Mouse (Mus musculus) gastrocnemius, adult 2 months (tissue): Measurements from ENCODE around the gene Gli2. TPM values are rescaled to one million over a fixed set of nuclear protein-coding genes. Genes with fewer than 3 reads are reported as not detected.

Experiments used
- DNase-seq: peaks from one replicate; pipeline ENCODE4 v3.0.0; 2022
- H3K27ac ChIP-seq: fragments of 200-600 bp; 2 replicates; pipeline ENCODE4 v1.8.1; 2022; ENCODE audit warnings: mild to moderate bottlenecking
- H3K4me3 ChIP-seq: fragments of 200-600 bp; 2 replicates; pipeline ENCODE4 v1.8.1; 2022; ENCODE audit warnings: mild to moderate bottlenecking, moderate library complexity
- CTCF ChIP-seq: fragments of 200-600 bp; IDR thresholded peaks from 2 replicates; pipeline ENCODE4 v1.8.1; 2022; ENCODE audit warnings: antibody characterized with exemption, mild to moderate bottlenecking, moderate library complexity
- intact Hi-C: fragments of 180-260 bp; cut with DNase I; formaldehyde crosslinking; loops from one replicate; pipeline ENCODE4 v1.15.1; 2025
- total RNA-seq, 2 experiments: library from RNA; stranded (reverse); gene quantifications; 2 replicates each; pipeline ENCODE4 v1.2.3; 2021

Gli2 gene
- total RNA-seq, 2 experiments from 2014 or later = 0.94 to 1.4 TPM

GRCm38 (mm10) chr1:119074910-119075309, 21.5 kb upstream of the Gli2 start:
- no peak overlapping the region for H3K27ac ChIP-seq
- TF ChIP-seq CTCF = peak; percentile 28
- intact Hi-C loops = no loop called here
- no peak overlapping the region for H3K4me3 ChIP-seq
- DNase-seq = no peak

- intact Hi-C loops = no loop called here
- TF ChIP-seq CTCF = no peak
- Histone ChIP-seq H3K4me3 (no peak overlapping the region), H3K27ac (no peak overlapping the region)
- no peak for DNase-seq
These were observed 20.5 kb upstream of the Gli2 start for GRCm38 (mm10) chr1:119073876-119074275.

- TF ChIP-seq CTCF = no peak
- Histone ChIP-seq H3K4me3 (peak overlapping the region; percentile 54), H3K27ac (peak overlapping the region; percentile 59)
- DNase-seq = peak; percentile 46
- intact Hi-C loops = no loop called here
These were observed 11.7 kb upstream of the Gli2 start for GRCm38 (mm10) chr1:119064892-119065671.

- intact Hi-C loops = loop anchor here (10.0 kb wide), 2 partner anchors 202 to 282 kb away; no protein-coding TSS in a partner anchor
- DNase-seq = no peak
These were observed 3.1 kb upstream of the Gli2 start for GRCm38 (mm10) chr1:119056491-119056890.

GRCm38 (mm10) chr1:119055801-119056200, 2.4 kb upstream of the Gli2 start:
- TF ChIP-seq CTCF = no peak
- intact Hi-C loops = loop anchor here (10.0 kb wide), 2 partner anchors 201 to 281 kb away; no protein-coding TSS in a partner anchor
- Histone ChIP-seq H3K4me3 (no peak overlapping the region), H3K27ac (no peak overlapping the region)
- DNase-seq = no peak

More at GRCm38 (mm10) chr1:119056491-119056890, 3.1 kb upstream of the Gli2 start:
- Histone ChIP-seq H3K27ac (no peak overlapping the region), H3K4me3 (no peak overlapping the region)
- TF ChIP-seq CTCF = no peak

- Histone ChIP-seq H3K27ac (no peak overlapping the region), H3K4me3 (peak overlapping the region; percentile 82)
- no peak for DNase-seq
- intact Hi-C loops = loop anchor here (5.0 to 10.0 kb wide), 3 partner anchors 72 to 280 kb away; no protein-coding TSS in a partner anchor
- TF ChIP-seq CTCF = no peak
These were observed 1.0 kb upstream of the Gli2 start for GRCm38 (mm10) chr1:119054468-119054867.

- TF ChIP-seq CTCF = no peak
- intact Hi-C loops = loop anchor here (2.0 to 10.0 kb wide), 4 partner anchors 53 to 279 kb away; no protein-coding TSS in a partner anchor
- H3K4me3 ChIP-seq = peak overlapping the region; percentile 82
- peak overlapping the region; percentile 83 for H3K27ac ChIP-seq
- peak; percentile 36 for DNase-seq
These were observed 494 bp upstream of the Gli2 start for GRCm38 (mm10) chr1:119053872-119054354.

- DNase-seq = peak; percentile 56
- H3K27ac ChIP-seq = peak overlapping the region; percentile 83
- no peak for TF ChIP-seq CTCF
- peak overlapping the region; percentile 82 for H3K4me3 ChIP-seq
- intact Hi-C loops = loop anchor here (2.0 to 10.0 kb wide), 4 partner anchors 52 to 278 kb away; no protein-coding TSS in a partner anchor
These were observed 715 bp downstream of the Gli2 start for GRCm38 (mm10) chr1:119052631-119053177.

- no peak for TF ChIP-seq CTCF
- H3K4me3 ChIP-seq = peak overlapping the region; percentile 82
- peak overlapping the region; percentile 83 for H3K27ac ChIP-seq
- intact Hi-C loops = loop anchor here (2.0 to 10.0 kb wide), 4 partner anchors 51 to 277 kb away; no protein-coding TSS in a partner anchor
- DNase-seq = peak; percentile 33
These were observed 1.4 kb downstream of the Gli2 start for GRCm38 (mm10) chr1:119051938-119052551.

- Histone ChIP-seq H3K4me3 (peak overlapping the region; percentile 82), H3K27ac (peak overlapping the region; percentile 83)
- no peak for DNase-seq
- intact Hi-C loops = loop anchor here (5.0 to 10.0 kb wide), 3 partner anchors 69 to 277 kb away; no protein-coding TSS in a partner anchor
- no peak for TF ChIP-seq CTCF
These were observed 2.1 kb downstream of the Gli2 start for GRCm38 (mm10) chr1:119051192-119051937.

GRCm38 (mm10) chr1:119049812-119050615, 3.4 kb downstream of the Gli2 start:
- no peak for TF ChIP-seq CTCF
- no peak for DNase-seq
- intact Hi-C loops = loop anchor here (5.0 to 10.0 kb wide), 3 partner anchors 68 to 275 kb away; no protein-coding TSS in a partner anchor
- Histone ChIP-seq H3K4me3 (no peak overlapping the region), H3K27ac (peak overlapping the region; percentile 83)
